Mouse (Mus musculus) naive thymus-derived CD4-positive, alpha-beta T cell, adult 5 months (primary cell): ENCODE data around the gene Gm2007. TPM values are rescaled to one million over a fixed set of nuclear protein-coding genes. Genes with fewer than 3 reads are reported as not detected.

Experiments
- polyA plus RNA-seq: library from polyadenylated mRNA; unstranded; fragments of 100-300 nt; shearing (Covaris generic); gene quantifications from one replicate; pipeline ENCODE4 v1.2.1, GENCODE M21; 2017

The Gm2007 gene
- 3.1 TPM for polyA plus RNA-seq

GRCm38 (mm10) chr2:175741237-175741636 lies at the start of gene Gm2007:
Gm2007 (plus strand) TSS chr2:175741537.

DNA sequence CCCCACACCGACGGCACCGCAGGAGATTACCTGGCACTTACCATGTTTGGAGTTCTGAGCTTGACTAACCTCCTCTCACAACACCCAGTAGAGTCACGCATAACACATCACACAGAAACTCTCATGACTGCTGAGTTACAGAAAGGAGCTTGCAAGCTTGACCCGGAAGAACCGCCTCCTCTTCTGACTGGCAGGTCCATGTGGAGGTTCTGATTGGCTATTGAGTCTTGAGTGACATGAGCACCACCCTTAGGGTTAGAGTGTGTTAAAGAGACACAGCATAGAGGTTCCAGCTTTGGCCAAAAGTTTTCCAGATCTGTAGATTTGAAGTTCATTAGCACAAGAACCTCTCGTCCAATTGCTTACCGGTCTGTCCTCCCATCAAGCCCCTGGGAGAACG lies 37.8 kb upstream of the Gm2007 start, which contains the start of gene Zfp969:
Zfp969 (minus strand) TSS at position 101 of the 400 bp plus-strand sequence.

DNA sequence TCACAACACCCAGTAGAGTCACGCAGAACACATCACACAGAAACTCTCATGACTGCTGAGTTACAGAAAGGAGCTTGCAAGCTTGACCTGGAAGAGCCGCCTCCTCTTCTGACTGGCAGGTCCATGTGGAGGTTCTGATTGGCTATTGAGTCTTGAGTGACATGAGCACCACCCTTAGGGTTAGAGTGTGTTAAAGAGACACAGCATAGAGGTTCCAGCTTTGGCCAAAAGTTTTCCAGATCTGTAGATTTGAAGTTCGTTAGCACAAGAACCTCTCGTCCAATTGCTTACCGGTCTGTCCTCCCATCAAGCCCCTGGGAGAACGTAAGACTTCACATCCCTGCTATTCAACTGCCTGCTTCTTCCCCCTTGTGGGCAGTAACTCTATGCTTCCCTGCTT lies 59.7 kb downstream of the Gm2007 start, which contains the start of gene Gm14288:
Gm14288 (minus strand) TSS at position 101 of the 400 bp plus-strand sequence.

Other genes starting within 250 kb of the Gm2007 start
- 3.1 TPM for gene Gm11007, start 97.6 kb upstream of the Gm2007 start, polyA plus RNA-seq
- gene Zfp969, start 37.9 kb upstream of the Gm2007 start, polyA plus RNA-seq: not detected
- not detected for gene Gm14288, start 59.6 kb downstream of the Gm2007 start, polyA plus RNA-seq
- 3.8 TPM for gene Gm6710, start 127.7 kb downstream of the Gm2007 start, polyA plus RNA-seq
- gene Zfp966, start 189.6 kb downstream of the Gm2007 start, polyA plus RNA-seq: 1.5 TPM
- gene Gm2026, start 223.8 kb downstream of the Gm2007 start, polyA plus RNA-seq: 2.8 TPM